Mouse (Mus musculus) regulatory T cell (primary cell): ENCODE results near the gene Lca5l.

Experiments
- in situ Hi-C: fragments of 300-600 bp; cut with MboI, MseI; formaldehyde crosslinking; loops from one replicate; pipeline ENCODE4 v1.15.1; 2025; ENCODE audit warnings: high pct_unique_total_duplicates

Lca5l gene

GRCm38 (mm10) chr16:96168837-96169236 lies 23.2 kb downstream of the Lca5l start:
- in situ Hi-C loops = no loop called here

DNA sequence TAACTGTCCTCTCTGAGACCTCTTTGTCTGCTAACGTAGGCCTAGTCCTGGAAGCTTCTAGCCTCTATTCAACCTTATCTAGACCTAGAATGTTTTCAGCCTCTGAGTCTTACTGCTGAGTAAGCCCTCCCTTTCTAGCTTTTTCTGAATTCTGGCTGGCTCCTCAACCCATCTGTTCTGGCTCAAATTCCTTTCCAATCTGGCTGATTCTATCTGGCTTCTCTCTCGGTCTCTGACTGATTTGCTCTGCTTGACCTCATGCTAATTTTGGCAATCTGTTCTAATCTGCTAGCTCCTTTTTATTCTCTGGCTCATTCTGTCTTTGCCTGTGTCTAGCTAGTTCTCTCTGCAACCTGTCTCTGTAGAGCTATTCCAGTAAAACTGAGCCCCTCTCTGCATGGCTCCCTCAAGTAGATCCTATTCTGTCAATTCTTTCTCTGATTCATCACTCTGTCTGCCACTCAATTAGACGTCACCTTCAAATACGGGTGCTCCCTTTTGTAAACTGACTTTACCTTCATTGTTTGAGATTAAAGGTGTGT lies 26.3 kb downstream of the Lca5l start:
- in situ Hi-C loops = no loop called here

DNA sequence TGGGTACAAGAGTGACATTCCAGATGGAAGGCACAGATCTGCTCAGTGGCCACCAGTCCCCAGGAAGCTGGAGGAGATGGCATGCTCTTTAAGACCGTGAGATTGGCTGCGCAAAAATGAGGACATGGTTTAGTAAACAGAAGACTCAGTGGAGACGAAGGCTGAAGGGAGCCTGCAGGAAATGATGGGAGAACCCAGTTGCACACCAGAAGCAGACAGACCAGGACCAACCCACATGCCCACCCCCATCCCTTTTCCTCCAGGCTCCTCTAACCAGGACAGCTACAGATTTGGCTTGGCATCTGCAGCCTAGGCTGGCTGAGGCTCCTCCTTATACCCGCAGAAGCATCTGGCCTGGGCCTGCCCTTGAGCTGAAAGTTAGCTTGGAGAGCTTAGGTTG lies 30.7 kb downstream of the Lca5l start:
- in situ Hi-C loops = no loop called here

DNA sequence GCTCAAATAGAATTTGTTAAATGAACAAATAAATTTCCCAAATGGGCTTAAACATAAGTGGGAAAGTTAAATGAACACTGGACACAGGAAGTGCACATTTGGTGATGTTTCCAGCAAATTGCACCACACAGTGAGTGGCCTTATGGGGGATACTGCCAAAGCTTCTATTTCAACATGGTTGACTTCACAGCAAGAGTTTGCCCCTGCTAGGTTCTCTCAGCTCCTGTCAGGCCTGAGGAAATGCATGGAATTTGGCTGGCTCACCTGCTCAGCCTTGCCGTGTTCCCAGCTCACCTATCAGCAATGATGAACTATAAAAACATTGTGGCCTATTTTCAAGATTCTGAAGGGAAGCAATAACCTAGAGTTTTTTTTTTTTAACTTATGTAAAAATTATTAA lies 31.1 kb downstream of the Lca5l start:
- in situ Hi-C loops = no loop called here

DNA sequence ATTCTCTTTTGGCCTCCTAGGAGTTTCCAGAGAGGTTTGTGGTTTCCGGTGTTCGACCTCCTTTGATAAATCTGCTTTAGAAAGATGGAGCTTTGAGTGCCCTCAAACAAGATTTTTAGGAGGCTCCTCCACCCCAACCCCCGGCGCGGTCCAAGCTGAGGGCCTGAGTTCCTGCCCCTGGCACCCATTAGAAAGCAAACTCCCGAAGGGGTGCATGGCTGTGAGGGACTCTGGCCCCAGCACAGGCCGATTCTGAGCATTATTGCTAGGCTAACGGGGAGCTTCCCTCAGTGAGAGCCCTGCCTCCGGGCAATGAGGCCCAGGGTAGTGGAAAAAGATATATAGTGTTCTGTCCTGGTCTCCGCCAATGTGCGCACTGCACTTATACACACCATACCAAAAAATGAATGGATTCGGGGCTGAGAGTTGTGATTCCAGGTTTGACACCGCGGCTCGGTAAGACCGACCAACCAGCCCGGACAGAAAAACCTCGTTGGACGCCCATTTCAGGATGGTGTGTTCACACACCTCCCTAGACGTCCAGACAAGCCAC lies 32.2 kb downstream of the Lca5l start:
- in situ Hi-C loops = no loop called here

DNA sequence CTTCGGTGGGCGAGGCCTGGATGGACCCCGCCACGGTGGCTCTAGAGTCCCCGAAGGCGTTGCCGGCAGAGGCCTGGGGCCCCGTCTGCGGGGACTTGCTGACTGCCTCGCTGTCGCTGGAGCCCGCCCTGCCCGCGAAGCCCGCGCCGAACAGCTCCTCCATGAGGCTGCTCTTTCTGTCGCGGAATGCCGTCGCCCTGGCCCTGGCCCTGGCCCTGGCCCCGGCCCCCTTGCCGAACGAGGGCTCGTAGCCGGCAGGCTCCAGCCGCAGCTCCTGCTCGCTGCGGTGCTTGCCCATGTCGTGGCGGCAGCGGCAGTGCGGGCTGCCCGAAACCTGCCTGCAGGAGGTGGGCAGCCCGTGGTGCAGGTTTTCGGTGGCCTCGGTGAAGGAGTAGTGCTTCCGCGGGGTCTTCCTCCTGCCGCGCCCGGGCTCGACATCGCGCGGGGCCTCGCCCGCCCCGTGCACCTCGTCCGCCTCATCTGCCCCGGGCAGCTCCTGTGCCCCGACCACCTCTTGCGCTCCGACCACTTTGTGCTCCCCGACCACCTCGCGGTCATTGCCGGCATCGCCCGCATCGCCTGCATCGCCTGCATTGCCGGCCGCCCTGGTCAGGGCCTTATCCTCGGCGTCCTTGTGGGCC lies 32.9 kb downstream of the Lca5l start:
- in situ Hi-C loops = no loop called here

- in situ Hi-C loops = no loop called here
Measured at GRCm38 (mm10) chr16:96158511-96159080, 33.5 kb downstream of the Lca5l start.

DNA sequence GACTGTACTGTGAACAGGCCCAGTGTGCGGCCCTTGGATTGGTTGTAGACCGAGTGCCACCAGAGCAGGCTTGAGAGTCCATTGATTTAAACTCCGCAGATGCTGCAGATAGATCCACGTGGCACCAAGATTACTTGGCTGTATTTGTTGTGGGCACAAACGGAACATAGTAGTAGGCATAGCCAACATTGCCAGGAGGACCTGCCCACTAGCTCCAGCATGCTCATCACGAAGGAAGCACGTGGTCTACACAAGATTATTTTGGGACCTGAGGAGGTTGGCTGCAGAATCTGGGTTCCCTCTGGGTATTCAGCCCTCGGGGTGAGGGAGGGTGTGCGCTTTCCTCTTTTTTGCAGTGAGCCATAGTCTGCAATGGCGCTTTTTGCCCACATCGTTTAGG lies 34.9 kb downstream of the Lca5l start:
- in situ Hi-C loops = no loop called here

- in situ Hi-C loops = no loop called here
Measured at GRCm38 (mm10) chr16:96156019-96156418, 36.1 kb downstream of the Lca5l start.

- in situ Hi-C loops = no loop called here
Measured at GRCm38 (mm10) chr16:96154476-96154875, 37.6 kb downstream of the Lca5l start.

DNA sequence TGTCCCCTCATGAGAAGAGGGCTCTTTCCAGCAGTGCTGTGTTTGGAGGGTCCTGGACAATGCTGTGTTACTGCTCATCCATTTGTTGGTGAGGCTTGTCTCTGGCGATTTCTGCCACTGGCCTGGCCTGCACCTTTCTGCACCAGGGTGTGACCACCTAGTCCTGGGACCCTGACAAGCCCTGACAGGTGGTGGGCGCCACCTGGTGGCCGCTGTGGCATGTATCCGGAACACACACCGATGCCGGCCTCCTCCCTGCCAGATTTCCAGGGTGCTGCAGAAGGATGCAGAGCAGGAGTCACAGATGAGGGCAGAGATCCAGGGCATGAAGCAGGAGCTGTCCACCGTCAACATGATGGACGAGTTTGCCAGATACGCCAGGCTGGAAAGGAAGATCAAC lies 40.5 kb downstream of the Lca5l start:
- in situ Hi-C loops = no loop called here

- in situ Hi-C loops = no loop called here
Measured at GRCm38 (mm10) chr16:96150995-96151394, 41.1 kb downstream of the Lca5l start.

GRCm38 (mm10) chr16:96149311-96149710 lies 42.8 kb downstream of the Lca5l start:
- in situ Hi-C loops = loop anchor here (5.0 kb wide), 1 partner anchor 62 kb away; no protein-coding TSS in a partner anchor

DNA sequence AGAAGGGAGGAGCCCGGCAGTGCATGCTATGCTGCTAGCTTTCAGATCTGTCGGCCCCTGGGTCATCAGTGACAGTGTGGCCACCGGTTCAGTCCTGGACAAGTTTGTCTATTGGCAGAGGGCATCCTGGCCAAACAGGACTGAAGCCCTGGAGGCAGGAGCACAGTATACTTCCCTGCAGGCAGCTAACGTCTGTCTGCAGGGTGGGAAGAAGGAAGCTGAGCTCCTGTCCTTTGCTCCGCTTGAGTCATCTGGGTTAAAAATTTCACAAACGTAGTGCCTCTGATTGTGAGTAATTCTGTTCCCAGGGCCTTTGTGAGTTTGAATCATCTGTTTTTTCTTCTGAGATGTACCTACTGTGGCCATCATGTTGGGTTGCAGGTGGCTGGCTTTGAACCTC lies 43.2 kb downstream of the Lca5l start:
- in situ Hi-C loops = loop anchor here (5.0 kb wide), 1 partner anchor 62 kb away; no protein-coding TSS in a partner anchor

- in situ Hi-C loops = loop anchor here (5.0 kb wide), 1 partner anchor 59 kb away; no protein-coding TSS in a partner anchor
Measured at GRCm38 (mm10) chr16:96145814-96146213, 46.3 kb downstream of the Lca5l start.

DNA sequence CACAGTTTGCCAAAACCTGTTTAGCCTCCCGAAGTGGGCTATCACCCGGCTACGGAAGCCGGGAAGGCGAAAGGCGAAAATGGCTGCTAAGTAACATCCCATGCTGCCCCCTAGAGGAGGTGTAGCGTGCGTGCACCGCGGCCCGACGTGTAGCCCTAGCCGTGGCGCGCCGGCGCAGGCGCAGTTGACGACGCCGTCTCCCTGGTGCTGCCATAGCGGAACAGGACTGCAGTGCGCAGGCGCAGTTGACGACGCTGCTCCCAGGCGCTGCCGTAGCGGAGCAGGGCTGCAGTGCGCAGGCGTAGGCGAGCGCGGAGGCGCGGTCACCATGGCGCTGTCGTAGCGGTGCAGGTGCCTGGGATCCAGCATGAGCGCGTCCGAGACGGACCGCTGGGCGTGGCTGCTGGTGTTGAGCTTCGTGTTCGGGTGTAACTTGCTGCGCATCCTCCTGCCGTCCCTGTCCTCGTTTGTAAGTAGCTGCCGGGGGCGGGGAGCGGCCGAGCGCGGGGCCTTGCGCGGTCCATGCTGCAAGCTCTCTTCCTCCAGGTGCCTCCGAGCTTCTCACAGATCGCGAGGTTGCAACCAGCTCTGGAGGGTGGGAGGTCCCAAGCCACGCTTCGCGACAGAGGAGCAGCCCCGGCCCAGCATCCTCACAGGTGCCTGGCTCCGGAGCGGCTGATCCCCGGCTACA lies 46.8 kb downstream of the Lca5l start, which contains the start of gene Wrb:
Gene Wrb, plus strand, starts transcription at position 298 of the 691 bp plus-strand sequence.
- in situ Hi-C loops = loop anchor here (5.0 kb wide), 1 partner anchor 58 kb away; no protein-coding TSS in a partner anchor

DNA sequence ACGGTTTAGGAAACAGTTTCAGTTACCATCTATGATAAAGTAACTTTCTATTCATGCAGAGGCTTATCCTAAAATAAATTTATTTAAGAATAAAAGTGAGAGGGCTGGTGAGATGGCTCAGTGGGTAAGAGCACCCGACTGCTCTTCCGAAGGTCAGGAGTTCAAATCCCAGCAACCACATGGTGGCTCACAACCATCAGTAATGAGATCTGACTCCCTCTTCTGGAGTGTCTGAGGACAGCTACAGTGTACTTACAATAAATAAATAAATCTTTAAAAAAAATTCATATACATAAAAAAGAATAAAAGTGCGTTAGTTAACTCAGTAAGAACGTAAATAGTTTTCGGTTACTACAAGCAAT lies 47.3 kb downstream of the Lca5l start:
- in situ Hi-C loops = loop anchor here (5.0 kb wide), 1 partner anchor 57 kb away; no protein-coding TSS in a partner anchor

GRCm38 (mm10) chr16:96128466-96128865 lies 63.6 kb downstream of the Lca5l start:
- in situ Hi-C loops = no loop called here

DNA sequence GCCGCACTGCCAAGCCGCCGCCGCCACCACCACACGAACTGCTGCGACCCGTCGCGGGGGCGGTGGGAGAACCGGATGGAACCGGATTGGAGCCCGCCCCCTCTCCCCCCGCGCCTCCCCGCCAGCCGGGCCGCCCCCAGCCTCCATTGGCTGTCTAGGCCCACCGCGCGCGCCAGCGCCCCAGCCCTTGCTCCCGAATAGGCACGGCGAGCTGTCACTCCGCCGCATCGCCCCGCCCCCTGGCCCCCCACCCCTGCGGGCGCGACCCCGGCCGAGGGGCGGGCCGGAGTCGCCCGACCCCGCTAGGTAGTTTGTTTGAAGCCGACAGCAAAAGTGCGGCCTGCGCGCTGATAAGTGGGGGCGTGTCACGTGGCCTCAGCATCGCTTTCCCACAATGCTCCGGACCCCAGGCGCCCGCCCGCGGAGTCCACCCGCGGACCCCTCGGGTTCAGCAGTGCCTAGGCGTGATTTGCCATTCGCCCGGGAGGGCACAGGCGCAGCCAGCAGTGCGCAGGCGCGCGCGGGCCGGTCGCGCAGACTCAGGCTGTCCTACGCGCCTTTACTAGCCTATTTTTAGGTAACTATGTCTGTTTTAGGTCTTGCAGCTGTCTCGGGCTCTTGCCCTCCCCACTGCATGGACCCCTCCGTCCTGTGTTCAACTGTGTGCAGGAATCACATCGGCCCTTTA lies 64.3 kb downstream of the Lca5l start, which contains the start of gene Hmgn1:
Gene Hmgn1, minus strand, starts transcription at position 73 of the 688 bp plus-strand sequence.
- in situ Hi-C loops = no loop called here

GRCm38 (mm10) chr16:96127288-96127656 lies 64.8 kb downstream of the Lca5l start:
- in situ Hi-C loops = no loop called here

DNA sequence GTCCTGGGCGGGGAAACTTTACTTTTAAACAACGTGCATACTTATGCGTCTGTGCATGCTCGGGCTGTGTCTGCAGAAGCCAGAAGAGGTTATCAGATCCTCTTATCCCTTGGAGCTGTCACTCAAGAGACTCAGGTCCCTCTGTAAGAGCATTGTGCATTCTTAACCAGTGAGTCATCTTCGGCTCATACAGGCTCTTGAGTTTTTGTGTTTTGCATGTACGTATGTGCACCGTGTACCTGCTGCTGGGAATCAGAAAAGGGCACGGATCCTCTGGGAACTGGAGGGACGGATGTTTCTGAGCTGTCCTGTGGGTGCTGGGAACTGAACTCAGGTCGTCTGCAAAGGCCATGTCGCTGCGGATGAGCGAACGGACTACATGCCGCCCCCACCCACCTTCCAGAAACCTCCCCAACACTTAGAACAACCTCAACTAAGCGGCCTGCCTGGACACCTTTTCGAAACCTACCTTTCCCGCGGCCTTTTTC lies 65.3 kb downstream of the Lca5l start:
- in situ Hi-C loops = no loop called here
